ENCODE assay signal across 8 mouse cellular contexts in the genomic region with DNA sequence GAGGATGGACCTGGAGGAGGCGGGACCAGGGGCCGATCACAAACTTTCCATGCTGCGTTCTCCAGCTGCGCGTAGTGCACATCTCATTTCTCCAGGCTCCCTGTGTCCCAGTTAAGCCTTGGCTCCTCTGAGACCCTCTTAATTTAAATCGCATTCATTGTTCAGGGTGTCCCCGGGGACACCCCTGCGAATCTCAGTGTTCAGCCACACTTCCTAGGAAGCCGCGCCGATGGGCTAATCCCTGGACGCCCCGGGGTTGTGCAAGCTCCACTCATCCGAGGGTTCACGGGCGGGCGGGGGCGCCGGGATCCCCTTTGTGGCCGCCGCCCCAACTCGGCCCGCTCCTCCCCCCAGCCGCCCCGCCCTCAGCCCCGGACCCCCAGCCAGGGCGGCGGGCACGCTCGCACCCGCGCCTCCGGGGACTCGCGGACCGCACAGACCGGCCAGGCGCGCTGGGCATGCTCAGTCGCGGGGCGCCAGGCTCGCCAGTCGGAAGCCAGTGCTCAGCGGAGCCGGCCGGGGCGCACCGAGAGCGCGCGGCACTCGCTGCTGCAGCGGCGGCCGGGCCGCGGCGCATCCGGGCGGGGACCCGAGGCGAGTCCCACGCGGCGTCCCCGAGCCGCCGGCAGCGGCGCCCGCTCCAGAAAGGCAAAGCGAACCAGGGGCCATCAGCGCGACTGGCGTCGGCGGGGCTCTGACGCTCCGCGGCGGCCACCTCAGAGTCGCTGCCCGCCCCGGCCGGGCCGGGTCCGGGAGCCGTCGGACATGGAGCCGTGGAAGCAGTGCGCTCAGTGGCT. TPM values are rescaled to one million over a fixed set of nuclear protein-coding genes. Genes with fewer than 3 reads are reported as not detected.
A peak's percentile ranks its signal among the peaks of the same experiment; 100 is the strongest.
DNase-seq lines count a peak whose midpoint lies in the region; ATAC-seq lines count a peak whose summit lies in the region.

TSS of gene Vav3 (plus strand) at position 380 of the 797 bp plus-strand sequence.

- peak within 1 kb of the TSS; percentile 91 for H3K4me2 ChIP-seq in hindbrain, embryonic 14.5 days (replicated peaks)

- H3K9ac ChIP-seq in hindbrain, embryonic 14.5 days: peak within 1 kb of the TSS; percentile 87

- peaks cover 24% of the 10 kb centered on the region; the same call in 1 of the 2 replicates for H3K4me1 ChIP-seq in hindbrain, embryonic 14.5 days (replicated peaks; ENCODE audit: control insufficient read depth, insufficient read depth, low read length)

- under 1% methylated on average over 89 of the region's 92 CpGs for WGBS in hindbrain, embryonic 14.5 days

- H3K27ac ChIP-seq in hindbrain, embryonic 14.5 days: peak within 1 kb of the TSS; percentile 93

- H3K36me3 ChIP-seq in hindbrain, embryonic 14.5 days (replicated peaks; ENCODE audit: control insufficient read depth, insufficient read depth): no peaks in the 10 kb centered on the region

- peak within 1 kb of the TSS; percentile 87 for H3K4me3 ChIP-seq in hindbrain, embryonic 14.5 days (replicated peaks; ENCODE audit: low read length)

- H3K9me3 ChIP-seq in hindbrain, embryonic 14.5 days (ENCODE audit: control insufficient read depth, low read length): no peaks in the 10 kb centered on the region

- ATAC-seq in hindbrain, embryonic 14.5 days (ENCODE audit: low FRiP score): peak; percentile 91
- peak; percentile 60 for ATAC-seq in megakaryocyte, adult 5-6 weeks (ENCODE audit: poor library complexity, severe bottlenecking)

- no peaks in the 10 kb centered on the region for H3K27me3 ChIP-seq in hindbrain, embryonic 14.5 days (ENCODE audit: control insufficient read depth, insufficient read depth, low read length)

- DNase-seq in ES-CJ7 (ENCODE audit: low read depth, low spot score): peak; percentile 45
- DNase-seq in cerebellum, postnatal 10 days: peak; percentile 61 to 69
- DNase-seq in gastrocnemius, adult 18-20 months (ENCODE audit: low spot score): peak; percentile 35
- DNase-seq in hindbrain, embryonic 14.5 days (ENCODE audit: low spot score): peak; percentile 61
- DNase-seq in left cerebral cortex, adult 8-10 months (ENCODE audit: low spot score in 2 of 2): peak; percentile 9 to 14
- DNase-seq in retina, postnatal 7 days (ENCODE audit: low read depth, low spot score): peak; percentile 39
- DNase-seq in urinary bladder, adult 2 months (ENCODE audit: low spot score): peak; percentile 54

RNA-seq across cellular contexts. Expression of gene Vav3, which starts in this region (rescaled TPM):
- 1 to 10 TPM; 1.5 to 1.9 TPM for total RNA-seq in gastrocnemius, adult 18-20 months (2021)
- polyA plus RNA-seq in hindbrain, embryonic 14.5 days (2014; fragmentation: Nextera tagmentation; extraction: Ambion mirVana): 15.5 and 18.8 TPM in 2 replicates
- 10 to 100 TPM in 1 of 4 experiments, 1 to 10 TPM in 3; 6.5 to 10.8 (median 8.3) TPM for total RNA-seq in left cerebral cortex, adult 8-10 months (2022)
- 44.2 and 49.7 TPM in 2 replicates for total RNA-seq in megakaryocyte, adult 5-6 weeks (2015)
- total RNA-seq in megakaryocyte, adult 5-6 weeks (2017): 60.9 and 67.8 TPM in 2 replicates
- 4.9 and 5.6 TPM in 2 replicates for polyA plus RNA-seq in urinary bladder, adult 2 months (2012; rRNA removed)

Comparison
In these comparisons a context has a peak if more than half of its experiments do, and no peak if none do; other contexts are left out.
1. Peak in every context shown above with its lines: DNase-seq, ATAC-seq, H3K4me3 ChIP-seq and H3K27ac ChIP-seq.
2. DNase-seq: peak in every context shown above with its lines; median percentile 65 in cerebellum, postnatal 10 days; 61 in hindbrain, embryonic 14.5 days; 54 in urinary bladder, adult 2 months; 45 in ES-CJ7; 39 in retina, postnatal 7 days; 35 in gastrocnemius, adult 18-20 months; 12 in left cerebral cortex, adult 8-10 months.